Mouse (Mus musculus): ENCODE measurements around the gene Wnt6. TPM values are rescaled to one million over a fixed set of nuclear protein-coding genes. Genes with fewer than 3 reads are reported as not detected.

Gene Wnt6
- polyA plus RNA-seq, 1 experiment from 2014 or later, result 0.36 TPM

DNA sequence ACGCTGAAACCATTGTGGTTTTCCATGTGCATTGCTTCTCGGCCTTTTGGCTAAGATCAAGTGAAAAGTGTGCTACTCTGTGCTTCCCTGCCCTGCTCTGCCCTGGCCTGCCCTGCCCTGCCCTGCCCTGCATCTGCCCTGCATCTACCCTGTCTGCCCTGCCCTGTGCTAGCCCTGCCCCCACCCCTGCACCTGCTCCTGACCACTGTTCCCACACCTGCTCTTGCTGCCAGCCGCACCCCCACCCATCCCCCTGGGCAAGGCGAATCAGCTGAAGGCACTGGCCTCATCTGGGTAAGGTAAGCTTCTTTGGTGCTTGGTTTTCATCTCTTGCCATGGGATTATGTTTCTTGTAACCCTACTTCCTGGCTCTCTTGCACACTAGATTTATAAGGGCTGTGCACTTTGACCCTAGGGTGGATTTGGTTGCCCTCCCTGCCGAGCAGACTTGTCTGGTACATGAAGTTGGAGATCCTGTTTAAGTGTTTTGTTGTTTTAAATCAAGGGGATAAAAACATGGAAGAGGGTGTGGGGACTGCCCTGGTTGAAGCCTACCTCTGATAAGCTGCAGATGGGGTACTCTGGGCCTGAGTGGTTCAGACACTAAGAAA is 17.4 kb upstream of the Wnt6 start:
- no peak overlapping the region for H3K4me2 ChIP-seq (ENCODE audit: low read length)
- no peak overlapping the region for H3K9ac ChIP-seq (ENCODE audit: low read length)
- H3K9me3 ChIP-seq (ENCODE audit: control insufficient read depth, low read length), result no peaks in the 10 kb centered on the region
- no peaks in the 10 kb centered on the region for H3K36me3 ChIP-seq (ENCODE audit: control insufficient read depth, insufficient read depth, low read length)
- H3K4me3 ChIP-seq (ENCODE audit: control insufficient read depth in 1 of 2, insufficient read depth in 1 of 2, low read depth in 1 of 2, low read length in 2 of 2), result no peak overlapping the region
- 0 out of 2 replicates have a peak, but pooled peaks have one; percentile 35 for ATAC-seq (ENCODE audit: insufficient number of reproducible peaks, insufficient read depth, low FRiP score, low read depth)
- no peaks in the 10 kb centered on the region for H3K27me3 ChIP-seq (ENCODE audit: control insufficient read depth, insufficient read depth, low read length)
- H3K27ac ChIP-seq (replicated peaks in 1 of 2; ENCODE audit: control insufficient read depth in 1 of 2, insufficient read depth in 1 of 2, low read depth in 2 of 2, low read length in 2 of 2), result no peak overlapping the region
- peaks cover 5 to 13% of the 10 kb centered on the region in 2 experiments for H3K4me1 ChIP-seq (ENCODE audit: control insufficient read depth in 2 of 2, insufficient read depth in 2 of 2, low read length in 2 of 2)
- 78% methylated on average over 5 of the region's 5 CpGs for WGBS

DNA sequence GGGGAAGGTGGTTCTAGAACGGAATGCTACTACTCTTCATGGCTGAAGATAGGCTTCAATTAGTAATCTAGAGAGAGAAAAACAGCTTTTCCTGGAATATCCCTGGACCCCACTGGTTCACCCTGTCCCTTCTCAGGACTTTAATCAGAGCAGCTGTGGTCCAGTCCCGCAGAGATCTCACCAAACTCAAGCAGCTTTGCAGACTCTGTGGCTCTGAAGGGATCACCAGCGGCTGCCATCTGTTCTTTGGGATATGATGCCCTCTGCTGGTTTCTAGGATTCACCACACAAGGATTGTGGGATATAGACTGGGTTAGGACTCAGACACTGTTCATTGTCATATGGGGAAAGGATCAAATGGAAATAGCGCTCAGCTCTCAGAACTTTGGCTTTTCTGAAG is 11.9 kb upstream of the Wnt6 start:
- H3K27ac ChIP-seq (replicated peaks in 1 of 2; ENCODE audit: control insufficient read depth in 1 of 2, insufficient read depth in 1 of 2, low read depth in 2 of 2, low read length in 2 of 2), result no peak overlapping the region

DNA sequence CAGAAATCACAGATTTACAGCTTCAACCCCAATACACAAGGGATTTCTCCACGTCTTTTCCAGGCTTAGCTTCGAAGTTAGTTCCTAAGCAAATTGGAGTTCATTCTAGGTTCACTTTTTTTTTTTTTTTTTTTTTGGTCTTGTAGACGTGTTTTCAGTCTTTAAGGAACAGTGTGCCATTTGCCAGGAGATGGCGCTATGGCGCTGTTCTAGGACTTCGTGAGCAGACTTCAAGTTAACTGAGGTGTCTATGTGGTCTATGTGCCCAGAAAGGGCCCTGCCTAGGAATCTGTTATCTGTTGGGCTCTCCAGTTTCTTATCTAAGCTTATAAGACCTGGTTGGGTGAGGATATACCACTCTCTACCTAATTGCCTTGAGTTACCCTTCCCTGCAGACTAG is 8.6 kb upstream of the Wnt6 start:
- 4% methylated on average over 6 of the region's 6 CpGs for WGBS
- Histone ChIP-seq H3K27ac (replicated peaks in 1 of 2; ENCODE audit: control insufficient read depth in 1 of 2, insufficient read depth in 1 of 2, low read depth in 2 of 2, low read length in 2 of 2) (no peak overlapping the region), H3K4me1 (ENCODE audit: control insufficient read depth in 2 of 2, insufficient read depth in 2 of 2, low read length in 2 of 2) (no peaks in the 10 kb centered on the region), H3K4me3 (ENCODE audit: control insufficient read depth in 1 of 2, insufficient read depth in 1 of 2, low read depth in 1 of 2, low read length in 2 of 2) (no peak overlapping the region), H3K9me3 (ENCODE audit: control insufficient read depth, low read length) (no peaks in the 10 kb centered on the region), H3K27me3 (ENCODE audit: control insufficient read depth, insufficient read depth, low read length) (peaks cover 30% of the 10 kb centered on the region; the same call in 1 of the 2 replicates), H3K9ac (ENCODE audit: low read length) (no peak overlapping the region), H3K36me3 (ENCODE audit: control insufficient read depth, insufficient read depth, low read length) (no peaks in the 10 kb centered on the region), H3K4me2 (ENCODE audit: low read length) (no peak overlapping the region)
- ATAC-seq (ENCODE audit: insufficient number of reproducible peaks, insufficient read depth, low FRiP score, low read depth), result no peak

More for the DNA sequence above, 11.9 kb upstream of the Wnt6 start:
- H3K9me3 ChIP-seq (ENCODE audit: control insufficient read depth, low read length), result no peaks in the 10 kb centered on the region
- H3K4me3 ChIP-seq (ENCODE audit: control insufficient read depth in 1 of 2, insufficient read depth in 1 of 2, low read depth in 1 of 2, low read length in 2 of 2), result no peak overlapping the region
- 17% methylated on average over 4 of the region's 4 CpGs for WGBS
- no peaks in the 10 kb centered on the region for H3K4me1 ChIP-seq (ENCODE audit: control insufficient read depth in 2 of 2, insufficient read depth in 2 of 2, low read length in 2 of 2)
- no peak overlapping the region for H3K9ac ChIP-seq (ENCODE audit: low read length)
- ATAC-seq (ENCODE audit: insufficient number of reproducible peaks, insufficient read depth, low FRiP score, low read depth), result no peak
- H3K4me2 ChIP-seq (ENCODE audit: low read length), result no peak overlapping the region
- H3K36me3 ChIP-seq (ENCODE audit: control insufficient read depth, insufficient read depth, low read length), result no peaks in the 10 kb centered on the region
- H3K27me3 ChIP-seq (ENCODE audit: control insufficient read depth, insufficient read depth, low read length), result peaks cover 17% of the 10 kb centered on the region; the same call in 1 of the 2 replicates

DNA sequence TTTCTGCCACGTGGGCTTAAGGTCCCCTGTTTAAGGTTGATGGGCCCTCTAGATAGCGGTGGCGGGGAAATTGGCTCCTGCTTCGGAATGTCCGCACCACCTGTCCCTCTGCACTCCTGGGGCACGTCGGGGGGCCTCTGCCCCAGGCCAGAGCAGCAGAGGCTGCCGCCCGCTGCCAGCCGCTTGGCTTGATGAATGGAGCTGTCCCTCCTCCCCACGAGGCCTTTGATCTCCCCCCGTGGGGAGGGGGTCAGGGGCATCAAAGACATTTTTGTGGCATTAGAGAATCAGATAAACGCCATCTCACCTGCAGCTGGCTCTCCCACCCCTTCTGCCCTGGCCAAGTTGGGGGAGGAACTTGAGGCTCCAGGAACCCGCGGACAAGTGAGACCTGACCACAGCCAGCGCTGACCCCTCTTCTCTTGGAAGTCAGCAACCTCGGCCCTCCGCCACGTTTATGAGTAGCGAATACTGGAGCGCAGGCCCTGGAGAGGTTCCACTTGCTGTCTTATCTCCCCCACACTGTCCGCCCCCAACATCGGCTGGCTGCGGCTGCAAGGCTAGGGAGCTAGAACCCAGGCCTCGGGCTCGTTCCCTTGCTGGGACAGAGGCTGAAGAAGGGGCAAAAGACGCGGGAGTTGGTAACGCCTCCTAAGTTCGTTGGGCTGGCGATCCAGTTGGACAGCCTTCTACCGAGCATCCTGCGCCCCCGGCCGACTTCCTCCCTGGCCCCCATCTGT is 795 bp upstream of the Wnt6 start:
- WGBS, result 1% methylated on average over 35 of the region's 35 CpGs
- Histone ChIP-seq H3K4me3 (ENCODE audit: control insufficient read depth in 1 of 2, insufficient read depth in 1 of 2, low read depth in 1 of 2, low read length in 2 of 2) (peak overlapping the region; percentile 30 to 48), H3K9me3 (ENCODE audit: control insufficient read depth, low read length) (no peaks in the 10 kb centered on the region), H3K4me1 (ENCODE audit: control insufficient read depth in 2 of 2, insufficient read depth in 2 of 2, low read length in 2 of 2) (peaks cover 12 to 19% of the 10 kb centered on the region in 2 experiments; a peak in 3 of 4 replicates), H3K27ac (replicated peaks in 1 of 2; ENCODE audit: control insufficient read depth in 1 of 2, insufficient read depth in 1 of 2, low read depth in 2 of 2, low read length in 2 of 2) (no peak overlapping the region), H3K9ac (ENCODE audit: low read length) (peak overlapping the region; percentile 22; the same call in 1 of the 2 replicates), H3K27me3 (ENCODE audit: control insufficient read depth, insufficient read depth, low read length) (peaks cover 87% of the 10 kb centered on the region), H3K4me2 (ENCODE audit: low read length) (peak overlapping the region; percentile 86), H3K36me3 (ENCODE audit: control insufficient read depth, insufficient read depth, low read length) (no peaks in the 10 kb centered on the region)
- ATAC-seq (ENCODE audit: insufficient number of reproducible peaks, insufficient read depth, low FRiP score, low read depth), result no peak

DNA sequence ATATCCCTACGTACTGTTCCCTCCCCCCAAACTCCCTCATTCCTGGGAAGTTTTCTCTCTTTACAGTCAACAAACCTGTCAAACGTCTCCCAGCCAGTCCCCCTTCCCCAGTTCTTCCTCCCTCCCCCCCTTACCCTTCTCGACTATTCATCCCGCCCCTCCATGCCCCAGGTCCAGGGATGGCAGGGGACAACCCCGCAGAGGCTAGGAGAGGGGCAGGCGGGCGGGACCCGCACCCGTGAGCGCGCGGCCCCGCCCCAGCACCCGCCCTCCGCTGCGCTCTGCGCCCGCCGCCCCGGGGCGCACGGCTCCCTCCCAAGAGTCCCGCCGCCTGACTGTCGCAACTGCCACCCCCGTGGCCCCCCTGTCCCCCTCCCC is 236 bp upstream of the Wnt6 start:
- under 1% methylated on average over 19 of the region's 26 CpGs for WGBS
- Histone ChIP-seq H3K27ac (replicated peaks in 1 of 2; ENCODE audit: control insufficient read depth in 1 of 2, insufficient read depth in 1 of 2, low read depth in 2 of 2, low read length in 2 of 2) (no peak overlapping the region), H3K27me3 (ENCODE audit: control insufficient read depth, insufficient read depth, low read length) (peaks cover 83% of the 10 kb centered on the region), H3K4me2 (ENCODE audit: low read length) (peak overlapping the region; percentile 86), H3K4me3 (ENCODE audit: control insufficient read depth in 1 of 2, insufficient read depth in 1 of 2, low read depth in 1 of 2, low read length in 2 of 2) (peak overlapping the region; percentile 30 to 48), H3K9ac (ENCODE audit: low read length) (peak overlapping the region; percentile 22; the same call in 1 of the 2 replicates), H3K4me1 (ENCODE audit: control insufficient read depth in 2 of 2, insufficient read depth in 2 of 2, low read length in 2 of 2) (peaks cover 12 to 19% of the 10 kb centered on the region in 2 experiments; a peak in 3 of 4 replicates), H3K36me3 (ENCODE audit: control insufficient read depth, insufficient read depth, low read length) (no peaks in the 10 kb centered on the region), H3K9me3 (ENCODE audit: control insufficient read depth, low read length) (no peaks in the 10 kb centered on the region)
- no peak for ATAC-seq (ENCODE audit: insufficient number of reproducible peaks, insufficient read depth, low FRiP score, low read depth)

DNA sequence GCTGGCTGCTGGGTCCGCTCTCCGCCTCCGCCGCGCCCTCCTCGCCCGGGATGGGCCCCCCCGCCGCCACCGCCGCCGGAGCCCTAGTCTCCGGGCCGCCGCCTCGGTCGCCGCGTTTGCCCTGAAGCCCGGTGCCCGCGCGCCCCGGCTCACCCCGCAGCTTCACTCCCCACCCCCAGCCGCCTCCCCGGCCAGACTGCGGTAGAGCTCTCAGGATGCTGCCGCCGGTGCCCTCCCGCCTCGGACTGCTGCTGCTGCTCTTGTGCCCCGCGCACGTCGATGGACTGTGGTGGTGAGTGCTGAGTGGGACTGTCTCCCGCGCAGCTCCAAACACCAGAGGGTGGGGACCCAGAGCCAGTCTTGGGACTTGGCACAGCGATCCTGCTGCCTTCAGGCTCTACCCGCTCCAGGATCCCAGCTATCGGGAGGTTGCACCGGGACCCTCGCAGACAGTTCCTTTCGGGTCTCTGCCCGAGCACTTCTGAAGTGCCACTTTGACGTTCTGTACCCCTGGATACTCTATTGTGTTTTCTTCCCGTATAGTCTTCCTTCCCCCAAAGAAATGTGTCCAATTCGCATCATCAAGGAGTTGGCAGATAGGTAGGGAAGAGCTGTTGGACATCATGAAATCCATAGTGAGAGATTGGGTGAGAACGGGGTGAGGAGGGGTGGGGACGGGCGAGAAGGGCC is 384 bp downstream of the Wnt6 start:
- Histone ChIP-seq H3K27me3 (ENCODE audit: control insufficient read depth, insufficient read depth, low read length) (peaks cover 80% of the 10 kb centered on the region), H3K9me3 (ENCODE audit: control insufficient read depth, low read length) (no peaks in the 10 kb centered on the region), H3K4me2 (ENCODE audit: low read length) (peak overlapping the region; percentile 86), H3K4me3 (ENCODE audit: control insufficient read depth in 1 of 2, insufficient read depth in 1 of 2, low read depth in 1 of 2, low read length in 2 of 2) (peak overlapping the region; percentile 38 to 48), H3K9ac (ENCODE audit: low read length) (peak overlapping the region; percentile 22; the same call in 1 of the 2 replicates), H3K27ac (replicated peaks in 1 of 2; ENCODE audit: control insufficient read depth in 1 of 2, insufficient read depth in 1 of 2, low read depth in 2 of 2, low read length in 2 of 2) (no peak overlapping the region), H3K36me3 (ENCODE audit: control insufficient read depth, insufficient read depth, low read length) (no peaks in the 10 kb centered on the region), H3K4me1 (ENCODE audit: control insufficient read depth in 2 of 2, insufficient read depth in 2 of 2, low read length in 2 of 2) (peaks cover 12 to 19% of the 10 kb centered on the region in 2 experiments; a peak in 3 of 4 replicates)
- no peak for ATAC-seq (ENCODE audit: insufficient number of reproducible peaks, insufficient read depth, low FRiP score, low read depth)
- 2% methylated on average over 50 of the region's 51 CpGs for WGBS

DNA sequence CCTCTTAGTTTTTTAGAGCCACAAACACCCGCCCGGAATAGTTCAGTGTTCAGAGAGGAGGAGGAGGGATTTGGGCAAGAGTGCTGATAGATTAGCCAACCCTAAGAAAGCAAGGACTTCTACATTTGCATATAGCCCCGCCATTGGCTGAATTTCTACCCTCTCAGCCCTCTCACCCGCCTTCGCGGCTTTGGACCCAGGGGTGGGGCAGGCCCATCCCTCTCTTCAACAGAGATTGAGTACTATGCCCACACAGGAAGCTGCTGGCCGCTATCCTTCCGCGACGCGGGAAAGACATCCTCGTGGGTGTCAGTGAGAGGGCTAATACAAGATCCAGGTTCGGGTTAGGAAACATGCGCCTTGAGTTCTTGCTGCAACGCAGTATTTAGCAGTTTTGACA is 1.4 kb downstream of the Wnt6 start:
- peak; percentile 76 for ATAC-seq (ENCODE audit: insufficient number of reproducible peaks, insufficient read depth, low FRiP score, low read depth)
- Histone ChIP-seq H3K4me1 (ENCODE audit: control insufficient read depth in 2 of 2, insufficient read depth in 2 of 2, low read length in 2 of 2) (peaks cover 12 to 19% of the 10 kb centered on the region in 2 experiments; a peak in 3 of 4 replicates), H3K9ac (ENCODE audit: low read length) (no peak overlapping the region), H3K9me3 (ENCODE audit: control insufficient read depth, low read length) (no peaks in the 10 kb centered on the region), H3K27me3 (ENCODE audit: control insufficient read depth, insufficient read depth, low read length) (peaks cover 79% of the 10 kb centered on the region), H3K27ac (replicated peaks in 1 of 2; ENCODE audit: control insufficient read depth in 1 of 2, insufficient read depth in 1 of 2, low read depth in 2 of 2, low read length in 2 of 2) (no peak overlapping the region), H3K4me2 (ENCODE audit: low read length) (peak overlapping the region; percentile 86), H3K4me3 (ENCODE audit: control insufficient read depth in 1 of 2, insufficient read depth in 1 of 2, low read depth in 1 of 2, low read length in 2 of 2) (peak overlapping the region; percentile 7 to 48; a peak in 3 of 4 replicates), H3K36me3 (ENCODE audit: control insufficient read depth, insufficient read depth, low read length) (no peaks in the 10 kb centered on the region)
- under 1% methylated on average over 15 of the region's 15 CpGs for WGBS
